Comparison of ENCODE assay signal across 15 mouse cellular contexts in genomic region chr16:95682431-95682892, GRCm38 (mm10). TPM values are rescaled to one million over a fixed set of nuclear protein-coding genes. Genes with fewer than 3 reads are reported as not detected.
DNase-seq lines count a peak whose midpoint lies in the region; ATAC-seq lines count a peak whose summit lies in the region.
"Had no signal": no experiment of that assay in that cellular context is flagged by ENCODE, and none has a peak within 500 bp of the region (broad histone marks: within the 10 kb centered on the region; RNA-seq: fewer than 3 reads in every experiment).

No protein-coding gene starts in this region.

- H3K4me1 ChIP-seq in kidney, embryonic 15.5 days = peaks cover 37% of the 10 kb centered on the region
- peaks cover 9% of the 10 kb centered on the region for H3K4me1 ChIP-seq in intestine, embryonic 15.5 days (replicated peaks)
- 0 out of 2 replicates have a peak, but pooled peaks cover 3% of the 10 kb centered on the region for H3K4me1 ChIP-seq in liver, embryonic 15.5 days (replicated peaks)

- no peaks in the 10 kb centered on the region for H3K36me3 ChIP-seq in kidney, embryonic 15.5 days
- no peaks in the 10 kb centered on the region for H3K36me3 ChIP-seq in intestine, embryonic 15.5 days
- no peaks in the 10 kb centered on the region for H3K36me3 ChIP-seq in liver, embryonic 15.5 days (replicated peaks)
- H3K36me3 ChIP-seq: midbrain, embryonic 10.5 days had no signal

- no peaks in the 10 kb centered on the region for H3K27me3 ChIP-seq in kidney, embryonic 15.5 days
- no peaks in the 10 kb centered on the region for H3K27me3 ChIP-seq in intestine, embryonic 15.5 days (replicated peaks)
- H3K27me3 ChIP-seq in liver, embryonic 15.5 days = no peaks in the 10 kb centered on the region

- no peak overlapping the region for H3K27ac ChIP-seq in kidney, embryonic 15.5 days
- peak overlapping the region; percentile 54 for H3K27ac ChIP-seq in intestine, embryonic 15.5 days
- peak overlapping the region; percentile 64 for H3K27ac ChIP-seq in liver, embryonic 15.5 days (replicated peaks)
- H3K27ac ChIP-seq: midbrain, embryonic 10.5 days had no signal

- H3K9me3 ChIP-seq in kidney, embryonic 15.5 days (replicated peaks) = no peaks in the 10 kb centered on the region
- H3K9me3 ChIP-seq in intestine, embryonic 15.5 days = no peaks in the 10 kb centered on the region
- no peaks in the 10 kb centered on the region for H3K9me3 ChIP-seq in liver, embryonic 15.5 days (replicated peaks)
- H3K9me3 ChIP-seq: midbrain, embryonic 10.5 days had no signal

- H3K4me3 ChIP-seq in kidney, embryonic 15.5 days (replicated peaks) = no peak overlapping the region
- H3K4me3 ChIP-seq in intestine, embryonic 15.5 days (replicated peaks) = no peak overlapping the region
- no peak overlapping the region for H3K4me3 ChIP-seq in liver, embryonic 15.5 days (replicated peaks)
- H3K4me3 ChIP-seq: midbrain, embryonic 10.5 days had no signal

- 75% methylated on average over 6 of the region's 6 CpGs for WGBS in kidney, embryonic 15.5 days
- WGBS in intestine, embryonic 15.5 days = 69% methylated on average over 6 of the region's 6 CpGs
- 65% methylated on average over 6 of the region's 6 CpGs for WGBS in liver, embryonic 15.5 days (ENCODE audit: insufficient replicate concordance)

- H3K9ac ChIP-seq in kidney, embryonic 15.5 days = no peak overlapping the region
- H3K9ac ChIP-seq in intestine, embryonic 15.5 days = no peak overlapping the region
- no peak overlapping the region for H3K9ac ChIP-seq in liver, embryonic 15.5 days

- DNase-seq in adrenal gland, postnatal 10 days = peak; percentile 14
- DNase-seq in adrenal gland, postnatal 36 days = no peak
- DNase-seq in kidney, adult 8-10 months = peak; percentile 52 to 71
- no peak for DNase-seq in c-Kit-positive CD71-positive TER-119-positive erythroid progenitor cells, embryonic 14.5 days (ENCODE audit: low spot score)
- DNase-seq: cerebellum, adult 9-11 months; gastrocnemius, postnatal 36 days; heart, postnatal 14 days; lung, postnatal 10 days; right cerebral cortex, adult 18-20 months; thymus, postnatal 14 days had no signal

- no peak; the same call in 1 of the 2 replicates for ATAC-seq in kidney, embryonic 15.5 days (replicated peaks; ENCODE audit: low FRiP score)
- peak; percentile 88 for ATAC-seq in intestine, embryonic 15.5 days
- ATAC-seq in liver, embryonic 15.5 days (ENCODE audit: insufficient read depth) = peak; percentile 85
- no peak for ATAC-seq in activated CD4-positive, CD25-positive, alpha-beta regulatory T cell, adult 4 months

- H3K4me2 ChIP-seq in kidney, embryonic 15.5 days = no peak overlapping the region
- H3K4me2 ChIP-seq in intestine, embryonic 15.5 days (replicated peaks) = no peak overlapping the region
- H3K4me2 ChIP-seq in liver, embryonic 15.5 days = no peak overlapping the region

RNA-seq across cellular contexts. Expression of gene Ets2, which starts 19.4 kb away (rescaled TPM):
- 10 to 100 TPM; 69.6 to 93.3 TPM for total RNA-seq in adrenal gland, postnatal 10 days (2021)
- total RNA-seq in adrenal gland, postnatal 36 days (2021) = 10 to 100 TPM; 43.1 to 57.4 TPM
- polyA plus RNA-seq in kidney, embryonic 15.5 days (2015; fragmentation: Nextera tagmentation; extraction: Ambion mirVana) = 62.1 and 63.1 TPM in 2 replicates
- 59.5 and 64.7 TPM in 2 replicates for polyA plus RNA-seq in intestine, embryonic 15.5 days (2015; fragmentation: Nextera tagmentation; extraction: Ambion mirVana)
- 11.7 and 13.1 TPM in 2 replicates for polyA plus RNA-seq in liver, embryonic 15.5 days (2015; fragmentation: Nextera tagmentation; extraction: Ambion mirVana)
- polyA plus RNA-seq in activated CD4-positive, CD25-positive, alpha-beta regulatory T cell, adult 4 months (2017; shearing (Covaris generic)) = 1 to 10 TPM; 4.2 to 4.3 TPM

Comparison
In these comparisons a context has a peak if more than half of its experiments do, and no peak if none do; other contexts are left out.
1. DNase-seq: peak in adrenal gland, postnatal 10 days (single experiment) and kidney, adult 8-10 months (2 of 2); none in adrenal gland, postnatal 36 days (0 of 2) and c-Kit-positive CD71-positive TER-119-positive erythroid progenitor cells, embryonic 14.5 days (single experiment).
2. ATAC-seq: peak in intestine, embryonic 15.5 days (single experiment) and liver, embryonic 15.5 days (single experiment); none in kidney, embryonic 15.5 days (single experiment) and activated CD4-positive, CD25-positive, alpha-beta regulatory T cell, adult 4 months (single experiment).